Mouse (Mus musculus): ENCODE results near the gene Adamts3.
A peak's percentile ranks its signal among the peaks of the same experiment; 100 is the strongest.

Adamts3 gene

DNA sequence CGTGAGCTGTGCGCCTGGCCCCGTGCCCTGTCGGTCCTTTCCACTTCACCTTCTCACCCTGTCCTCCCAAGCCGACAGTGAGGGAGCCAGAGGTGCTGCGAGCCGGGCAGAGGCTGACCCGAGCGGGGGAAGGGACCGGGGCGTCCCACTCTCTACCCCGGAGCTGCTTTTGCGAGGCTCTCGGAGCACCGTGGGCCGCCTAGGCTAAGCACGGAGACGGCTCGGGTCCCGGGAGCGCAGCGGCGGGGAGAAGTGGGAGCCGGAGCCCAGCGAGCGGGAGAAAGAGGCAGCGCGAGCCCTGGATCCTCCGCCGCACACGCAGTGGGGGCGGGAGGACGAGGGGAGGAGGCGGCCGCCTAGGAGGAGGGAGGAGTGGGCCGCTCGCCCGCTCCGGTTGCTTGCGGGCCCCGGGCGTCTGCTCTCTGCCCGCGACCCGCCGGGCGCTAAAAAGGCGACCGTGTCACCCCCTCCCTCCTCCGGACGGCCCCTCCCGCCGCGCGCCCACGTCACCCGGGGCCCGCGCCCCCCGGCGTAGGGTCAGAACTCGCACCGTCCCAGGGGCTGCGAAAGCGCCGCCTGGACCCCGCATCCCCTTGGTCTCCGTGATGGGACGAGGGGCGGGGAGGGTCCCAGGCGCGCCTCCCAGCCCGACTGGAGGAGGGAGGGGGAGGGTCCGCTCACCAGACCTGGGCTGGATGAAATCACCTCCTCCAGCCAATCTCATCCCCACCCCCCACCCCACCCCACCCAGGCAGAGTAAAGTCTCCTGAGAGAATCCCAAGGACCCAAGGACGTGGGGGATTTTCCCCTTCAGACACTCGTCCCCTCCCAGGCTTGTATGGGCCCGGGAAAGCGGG is at the start of gene Adamts3:
Gene Adamts3, minus strand, starts transcription at position 284 of the 857 bp plus-strand sequence.
- no peak for DNase-seq (ENCODE audit: low spot score in 2 of 2)

DNA sequence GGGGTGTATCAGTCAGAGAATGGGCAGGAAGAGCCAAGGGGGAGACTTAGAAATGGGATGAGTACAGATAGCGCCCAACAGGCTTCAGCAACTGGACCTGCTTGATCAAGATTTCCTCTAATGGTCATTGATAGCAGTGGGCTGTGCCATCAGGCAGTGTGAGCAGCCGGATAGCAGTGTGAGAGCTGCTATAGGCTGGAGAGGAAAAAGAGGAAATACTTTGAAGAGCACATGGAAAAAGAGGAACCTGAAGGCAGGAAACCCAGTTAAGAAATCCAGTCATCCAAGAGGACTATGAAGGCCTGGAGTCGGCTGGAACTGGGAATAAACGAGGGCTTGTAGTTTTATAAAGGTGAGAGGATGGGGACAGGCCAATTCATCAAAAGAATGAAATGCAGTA is 48.4 kb upstream of the Adamts3 start:
- no peak for DNase-seq (ENCODE audit: low spot score in 2 of 2)

DNA sequence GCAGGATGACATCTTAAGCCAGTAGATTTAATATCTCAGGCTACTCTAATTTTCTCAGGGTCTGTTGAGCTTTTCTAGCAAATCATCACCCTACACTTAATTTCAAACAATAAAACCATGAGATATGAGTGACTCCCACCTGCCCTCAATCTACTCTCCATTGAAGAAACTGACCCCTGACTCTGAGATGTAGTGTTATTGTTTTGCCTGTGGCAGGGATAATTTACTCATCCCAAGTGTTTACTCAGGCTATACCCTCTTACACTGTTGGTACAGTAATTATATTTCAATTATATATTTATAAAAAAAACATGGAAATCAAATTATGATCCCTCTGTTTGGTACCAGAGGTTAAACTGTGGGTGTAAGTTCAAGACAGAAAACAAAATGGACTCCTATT is 29.2 kb upstream of the Adamts3 start:
- DNase-seq (ENCODE audit: low spot score in 2 of 2) = no peak

DNA sequence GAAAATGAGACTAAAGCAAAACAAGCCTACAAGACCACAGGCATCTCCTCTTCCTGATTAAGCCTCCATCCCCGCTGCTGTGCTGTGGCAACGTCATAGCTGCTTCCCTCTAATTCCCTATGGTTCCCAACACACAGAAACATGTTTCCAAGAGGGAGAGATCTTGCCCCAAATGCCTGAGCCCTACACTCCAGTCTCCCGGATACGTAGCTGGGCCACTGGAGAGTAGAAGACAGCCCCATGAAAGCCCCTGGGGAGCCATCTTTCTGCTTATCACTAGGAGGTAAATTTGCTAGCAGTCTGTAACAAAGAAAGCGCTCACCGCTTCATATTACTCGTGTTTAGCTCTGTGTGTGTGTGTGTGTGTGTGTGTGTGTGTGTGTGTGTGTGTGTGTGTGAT is 28.8 kb upstream of the Adamts3 start:
- DNase-seq (ENCODE audit: low spot score in 2 of 2) = no peak

DNA sequence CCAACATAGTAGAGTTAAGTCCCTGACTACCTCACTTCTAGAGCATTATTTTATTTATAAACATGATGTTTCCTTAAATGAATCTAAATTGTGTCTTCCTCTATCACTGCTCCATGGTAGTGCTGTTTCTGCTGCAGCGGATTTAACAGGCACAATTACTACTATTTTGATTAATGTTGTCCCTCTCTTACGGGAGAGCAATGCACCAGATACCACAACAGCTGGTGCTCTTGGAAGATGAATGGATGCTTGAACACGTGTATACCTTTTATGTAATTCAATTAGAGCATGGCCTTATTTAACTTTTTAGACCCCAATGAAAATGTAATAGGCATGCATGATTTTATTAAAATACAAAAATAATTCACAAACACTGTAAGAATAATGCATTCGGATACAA is 28.4 kb upstream of the Adamts3 start:
- no peak for DNase-seq (ENCODE audit: low spot score in 2 of 2)

DNA sequence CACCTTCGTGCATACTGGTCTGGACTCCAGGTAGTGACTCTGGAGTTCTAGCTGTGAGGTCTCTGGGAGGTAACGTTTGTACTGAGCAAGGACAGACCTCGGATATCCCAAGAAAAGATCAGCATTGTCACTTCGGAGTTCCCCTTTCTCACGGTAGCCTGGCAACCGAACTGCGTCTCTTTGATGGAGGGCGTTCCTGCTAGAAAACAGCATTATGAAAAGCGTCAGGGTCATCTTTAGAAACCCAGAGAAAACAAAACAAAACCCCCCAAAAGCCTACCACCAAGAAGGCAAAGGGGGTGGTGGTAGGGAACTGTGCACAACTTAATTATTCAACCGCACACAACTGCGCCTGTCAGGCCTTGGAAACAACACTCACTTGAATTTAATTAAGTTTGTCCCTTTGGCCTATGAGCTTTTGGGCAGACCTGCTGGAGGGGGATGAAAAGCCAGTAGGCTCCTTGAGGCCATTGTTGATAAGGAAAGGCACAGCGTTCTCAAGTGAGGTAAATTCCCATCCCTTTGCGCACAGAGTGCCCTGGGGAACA is 23.8 kb upstream of the Adamts3 start:
- no peak for DNase-seq (ENCODE audit: low spot score in 2 of 2)

DNA sequence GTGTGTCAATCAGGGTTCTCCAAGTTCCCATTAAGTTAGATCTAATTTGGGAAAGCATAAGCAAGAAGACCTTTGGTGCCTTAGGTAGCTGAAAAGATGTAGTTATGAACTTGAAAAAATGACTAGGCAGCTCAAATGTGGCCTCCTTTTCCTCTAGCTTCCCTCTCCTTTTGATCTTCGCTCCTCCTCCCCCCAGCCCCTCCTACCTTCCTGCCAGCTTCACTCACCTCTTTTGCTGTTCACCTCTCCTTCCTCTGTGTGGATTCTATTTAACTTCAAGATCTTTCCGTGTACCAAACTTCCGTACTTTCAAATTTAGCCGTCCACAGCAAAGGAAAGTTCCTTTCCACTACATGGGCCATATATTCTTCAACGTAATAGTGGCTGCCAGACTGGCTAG is 17.9 kb upstream of the Adamts3 start:
- DNase-seq (ENCODE audit: low spot score in 2 of 2) = no peak

DNA sequence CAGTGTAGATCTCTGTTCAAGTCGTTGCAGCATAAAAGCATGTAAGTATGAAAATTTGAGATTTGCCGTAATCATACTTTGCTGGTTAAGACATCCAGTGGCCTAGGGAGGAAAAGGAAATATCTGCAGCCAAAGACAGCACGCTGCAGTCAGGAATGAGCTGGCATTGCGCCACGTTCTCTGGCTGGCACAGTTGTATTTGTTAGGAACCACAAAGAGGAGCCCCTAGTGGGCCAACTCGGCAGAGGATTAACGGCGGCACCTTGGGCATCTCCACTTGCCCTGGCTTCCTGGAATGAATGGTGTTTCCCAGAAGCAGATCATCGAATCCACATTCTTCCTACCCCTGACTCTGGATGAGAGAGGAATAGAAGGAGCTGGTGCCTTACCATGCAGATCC is 14.4 kb upstream of the Adamts3 start:
- DNase-seq (ENCODE audit: low spot score in 2 of 2) = no peak

DNA sequence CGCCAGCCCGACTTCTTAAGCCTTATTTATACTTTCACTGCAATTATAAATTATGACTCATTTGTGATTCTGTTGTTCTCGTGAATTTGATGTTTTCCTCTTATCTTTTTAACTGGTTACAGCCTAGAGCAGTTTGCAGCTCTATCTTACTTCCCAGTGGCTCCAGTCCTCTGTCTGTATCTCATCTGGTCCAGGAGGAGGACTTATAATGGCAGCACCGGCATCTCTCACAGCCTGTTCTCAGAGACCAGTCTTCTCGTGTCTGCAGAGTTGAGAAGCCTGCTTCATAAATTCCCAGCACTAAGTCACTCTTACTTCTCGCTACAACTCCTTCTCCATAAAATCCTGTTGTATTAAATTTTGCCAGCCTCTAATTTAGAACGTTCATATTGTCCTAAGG is 12.4 kb upstream of the Adamts3 start:
- no peak for DNase-seq (ENCODE audit: low spot score in 2 of 2)

DNA sequence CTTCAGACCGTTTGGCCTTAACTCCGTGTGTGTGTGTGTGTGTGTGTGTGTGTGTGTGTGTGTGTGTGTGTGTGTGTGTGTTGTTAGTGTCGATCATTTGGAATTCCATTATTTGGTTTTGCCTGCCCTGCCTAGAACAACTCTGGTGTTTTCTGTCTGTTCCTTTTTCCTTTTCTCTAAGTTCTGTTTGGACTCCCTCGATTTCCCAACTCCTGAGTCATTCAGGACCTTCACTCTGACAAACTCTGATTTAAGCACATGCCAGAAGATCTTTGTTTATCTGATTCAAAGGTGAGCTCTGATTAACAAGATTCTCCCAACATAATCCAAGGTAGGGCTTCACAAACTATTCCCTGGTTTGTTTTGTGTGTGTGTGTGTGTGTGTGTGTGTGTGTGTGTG is 1.9 kb upstream of the Adamts3 start:
- no peak for DNase-seq (ENCODE audit: low spot score in 2 of 2)

DNA sequence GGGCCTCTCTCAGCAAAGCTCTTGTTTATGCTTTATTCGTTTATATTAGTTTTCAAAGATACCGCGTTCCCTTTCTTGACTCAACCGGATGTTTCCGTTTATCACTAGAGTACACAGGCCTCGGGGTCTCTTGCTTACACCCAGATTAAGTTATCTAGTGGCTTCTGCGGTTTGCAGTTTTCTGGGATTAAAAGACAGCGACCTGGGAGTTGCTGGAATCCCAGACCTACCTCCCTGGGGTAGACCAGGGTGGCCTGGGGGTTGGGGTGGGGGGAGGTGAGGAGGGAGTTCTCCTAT is 722 bp upstream of the Adamts3 start:
- DNase-seq (ENCODE audit: low spot score in 2 of 2) = no peak

DNA sequence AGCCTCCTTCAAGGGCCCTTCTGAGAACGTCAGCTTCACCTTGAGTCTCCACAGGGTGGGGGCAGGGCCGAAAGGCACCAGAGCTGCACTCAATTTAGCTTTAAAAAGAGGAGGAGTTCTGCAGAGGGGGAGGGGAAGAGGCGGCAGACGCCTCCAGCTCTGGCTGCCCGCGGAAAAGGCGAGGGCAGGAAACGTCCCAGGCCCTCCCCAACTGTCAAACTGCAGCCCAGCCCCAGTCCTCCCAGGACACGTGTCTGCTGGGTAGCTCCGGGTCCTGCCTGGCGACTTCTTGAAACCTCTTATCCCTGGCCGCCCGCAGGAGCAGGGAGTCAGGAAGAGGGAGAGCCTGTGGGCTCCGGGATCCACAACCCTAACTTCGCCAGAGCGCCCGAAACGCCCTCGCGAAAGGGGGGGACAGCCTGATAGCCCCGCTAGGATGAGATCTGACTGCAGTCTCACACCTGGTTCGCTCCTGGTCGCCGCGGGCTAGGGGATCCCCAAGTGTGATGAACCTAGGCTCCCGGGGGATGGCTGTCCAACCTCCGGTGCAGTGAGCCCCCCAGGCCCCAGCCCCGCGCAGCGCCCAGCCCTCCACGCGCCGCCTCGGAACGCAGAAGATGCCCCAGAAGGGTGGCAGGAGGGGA is 921 bp downstream of the Adamts3 start:
- DNase-seq (ENCODE audit: low spot score in 2 of 2) = peak; percentile 4 to 8

DNA sequence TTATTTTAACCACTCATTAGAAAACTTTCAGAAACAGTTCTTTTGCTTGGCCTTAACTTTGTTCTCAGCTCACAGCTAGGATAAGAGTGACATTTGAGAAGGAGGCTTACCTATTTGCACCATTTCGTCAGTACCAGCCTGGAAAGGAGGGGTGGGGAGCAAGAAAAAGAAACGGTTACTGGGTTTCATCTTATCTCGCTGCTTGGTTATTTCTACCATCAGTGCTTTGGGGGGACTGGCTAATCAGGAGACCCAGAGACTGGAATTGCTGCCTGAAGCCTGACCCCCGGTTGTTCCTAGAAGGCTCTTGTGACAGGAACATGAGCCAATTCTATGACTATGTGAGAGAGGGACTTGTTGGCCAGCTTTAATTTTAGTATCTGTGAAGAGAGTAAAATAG is 1.7 kb downstream of the Adamts3 start:
- DNase-seq (ENCODE audit: low spot score in 2 of 2) = no peak

DNA sequence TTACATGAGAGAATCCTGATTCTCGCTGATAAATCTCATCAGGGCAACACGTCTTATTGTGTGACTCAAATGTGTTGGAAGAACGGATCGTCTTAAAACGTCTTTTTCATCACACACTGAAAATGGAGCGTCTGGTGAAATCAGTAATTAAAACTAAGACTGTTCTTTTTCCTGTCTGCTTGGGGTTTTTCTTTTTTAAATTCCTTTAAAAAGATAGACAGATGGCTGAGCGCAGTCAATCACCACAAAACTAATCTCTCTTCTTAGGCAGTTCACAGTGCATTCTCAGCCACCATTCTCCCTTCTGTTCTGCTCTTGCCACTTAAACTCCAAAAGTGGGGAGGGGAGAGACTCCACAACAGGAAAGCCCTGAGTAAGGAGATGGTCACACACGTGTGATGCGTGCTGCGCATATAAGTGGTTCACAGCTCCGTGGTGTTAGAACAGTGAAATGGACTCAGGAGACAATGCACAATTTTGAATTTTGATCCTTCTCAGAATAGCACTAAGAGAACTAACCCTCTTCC is 4.2 kb downstream of the Adamts3 start:
- no peak for DNase-seq (ENCODE audit: low spot score in 2 of 2)

DNA sequence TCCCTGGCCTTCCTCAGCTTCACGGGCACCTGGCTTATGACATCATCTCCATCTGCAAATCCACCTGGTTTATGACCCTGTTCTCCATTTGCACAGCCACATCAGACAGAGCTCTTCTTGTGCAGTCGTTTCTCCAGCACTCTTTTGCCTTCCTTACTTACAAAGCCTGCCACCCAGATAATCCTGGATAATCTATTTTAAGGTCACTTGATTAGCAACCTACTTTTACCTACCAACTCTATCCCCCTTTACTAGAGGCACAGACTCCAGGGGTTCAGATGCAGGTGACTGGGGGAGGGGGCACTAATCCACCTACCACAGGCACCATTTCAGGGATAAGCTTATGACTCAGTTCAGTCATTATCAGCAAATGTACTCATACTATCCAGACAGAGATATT is 10.5 kb downstream of the Adamts3 start:
- DNase-seq (ENCODE audit: low spot score in 2 of 2) = no peak

DNA sequence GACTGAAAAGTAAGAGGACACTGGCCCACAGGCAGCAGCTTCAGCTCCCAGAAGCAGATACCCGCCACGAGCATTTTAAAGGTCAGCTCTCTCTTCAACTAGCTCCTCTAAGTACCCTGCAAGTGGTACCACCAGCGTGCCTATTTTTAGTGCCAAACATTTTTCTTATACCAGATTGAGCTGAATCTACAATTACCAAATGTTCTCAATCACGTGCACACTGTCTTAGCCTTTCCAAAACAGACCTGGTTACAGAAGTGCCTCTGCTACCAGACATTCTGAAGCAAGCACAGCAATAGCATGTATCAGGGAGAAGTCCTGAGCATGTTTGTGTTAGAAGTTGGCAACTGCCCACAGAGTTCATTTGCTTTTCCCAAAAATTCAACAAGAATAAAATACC is 23.5 kb downstream of the Adamts3 start:
- DNase-seq (ENCODE audit: low spot score in 2 of 2) = no peak

DNA sequence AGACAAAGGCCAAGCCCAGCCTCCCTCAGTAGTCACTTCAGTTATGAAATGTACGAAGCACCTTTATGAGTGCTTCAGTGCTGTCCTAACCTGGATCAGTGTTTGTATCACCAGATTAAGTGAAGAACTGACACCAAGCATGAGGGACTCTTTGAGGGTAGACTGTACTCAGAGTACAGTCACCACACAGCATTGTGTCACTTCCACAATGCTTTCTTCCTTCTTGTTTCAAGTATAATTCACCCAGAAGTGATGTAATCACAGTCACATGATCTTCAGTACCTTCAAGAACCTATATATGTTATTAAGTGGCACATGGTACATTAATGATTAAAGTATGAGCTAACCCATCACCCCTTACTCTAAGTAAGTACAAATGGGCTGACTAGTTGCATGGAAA is 24.3 kb downstream of the Adamts3 start:
- DNase-seq (ENCODE audit: low spot score in 2 of 2) = no peak

DNA sequence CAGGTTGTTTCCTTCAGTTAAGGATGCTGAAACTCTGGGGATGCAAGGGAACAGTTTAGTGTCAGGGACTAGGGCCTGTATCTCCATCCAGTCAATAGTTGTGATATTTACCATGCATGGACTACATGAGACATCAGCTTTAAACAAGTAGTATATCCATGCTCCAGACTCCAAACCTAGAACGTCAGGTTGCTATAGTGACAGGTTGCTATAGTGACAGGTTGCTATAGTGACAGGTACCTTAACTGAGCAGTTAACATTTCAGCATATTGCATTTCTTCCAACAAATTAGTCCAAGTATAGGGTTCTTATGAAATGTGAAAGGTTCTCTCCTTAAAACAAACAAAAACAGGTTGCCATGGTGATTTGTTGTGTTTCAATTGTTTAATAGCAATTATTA is 36.6 kb downstream of the Adamts3 start:
- no peak for DNase-seq (ENCODE audit: low spot score in 2 of 2)

DNA sequence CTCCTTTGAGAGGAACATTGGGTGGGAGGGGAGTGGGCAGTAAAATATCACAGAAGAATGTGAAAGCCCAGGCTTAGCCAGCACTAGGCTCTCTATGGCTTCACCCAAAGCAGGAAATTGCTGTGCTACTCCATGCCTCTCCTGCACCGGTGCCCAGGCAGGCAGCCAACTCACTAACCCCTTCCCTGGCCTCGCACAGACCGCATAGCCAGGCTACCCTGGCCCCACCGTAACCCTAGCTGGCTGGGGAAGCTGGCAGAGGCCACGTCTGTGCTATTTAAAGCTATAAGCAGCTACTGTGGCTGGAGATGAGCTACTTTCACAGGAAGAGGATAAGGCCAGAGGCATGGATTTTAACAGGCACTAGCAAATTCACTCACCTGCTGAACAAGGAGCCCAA is 38.8 kb downstream of the Adamts3 start:
- no peak for DNase-seq (ENCODE audit: low spot score in 2 of 2)

DNA sequence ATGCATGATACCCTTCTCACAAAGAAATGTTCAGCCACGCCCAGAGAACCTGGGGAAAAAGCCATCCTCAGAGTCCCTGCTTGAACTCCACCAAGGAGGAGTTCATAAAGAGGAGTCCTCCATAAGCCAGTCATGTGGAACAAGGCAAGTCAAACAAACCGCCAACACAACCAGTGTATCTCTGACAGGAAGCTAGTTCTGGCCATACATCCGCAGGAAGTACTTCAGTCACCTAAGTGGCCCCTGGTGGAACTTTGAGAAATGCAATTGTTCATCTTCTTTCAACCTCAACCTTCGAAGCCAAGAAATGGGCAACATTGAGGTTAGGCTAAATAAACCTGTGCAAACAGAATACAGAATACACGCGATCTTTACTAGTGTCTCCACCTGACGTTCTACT is 39.7 kb downstream of the Adamts3 start:
- DNase-seq (ENCODE audit: low spot score in 2 of 2) = no peak

DNA sequence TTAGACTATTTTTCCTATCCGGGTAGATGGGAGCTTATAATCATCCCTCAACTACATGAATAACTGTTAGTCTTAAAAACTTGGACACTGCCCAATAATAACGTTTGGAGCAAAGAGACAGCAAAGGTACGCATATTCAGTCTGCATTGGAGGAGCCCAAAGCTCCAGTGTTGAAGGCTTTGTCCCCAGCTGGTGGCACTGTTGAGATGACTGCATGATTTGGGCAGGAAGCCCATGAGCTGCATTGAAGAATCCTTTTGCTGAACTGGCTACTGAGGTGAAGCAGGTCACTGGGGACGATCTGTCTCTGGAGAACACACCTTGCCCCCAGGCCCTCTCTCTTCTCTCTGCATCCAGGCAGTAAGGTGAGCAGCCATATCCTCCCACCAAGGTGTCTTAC is 43.5 kb downstream of the Adamts3 start:
- DNase-seq (ENCODE audit: low spot score in 2 of 2) = no peak

DNA sequence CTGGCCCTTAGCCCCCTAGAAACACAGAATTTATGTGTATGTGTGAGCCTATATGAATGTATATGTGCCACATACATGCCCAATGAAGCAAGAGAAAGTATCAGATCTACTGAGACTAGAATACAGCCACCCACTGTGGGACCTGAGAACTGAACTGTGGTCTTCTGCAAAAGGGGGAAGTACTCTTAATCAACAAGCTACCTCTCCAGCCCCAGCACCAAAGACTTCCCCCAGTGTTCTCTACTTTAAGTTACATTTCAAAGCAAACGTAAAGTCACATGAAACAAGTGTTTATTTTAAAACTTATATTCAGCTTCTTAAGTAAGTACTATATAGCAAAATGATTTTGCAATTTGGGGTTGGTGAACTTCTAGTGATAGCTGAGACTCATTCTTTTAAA is 62.0 kb downstream of the Adamts3 start:
- no peak for DNase-seq (ENCODE audit: low spot score in 2 of 2)

DNA sequence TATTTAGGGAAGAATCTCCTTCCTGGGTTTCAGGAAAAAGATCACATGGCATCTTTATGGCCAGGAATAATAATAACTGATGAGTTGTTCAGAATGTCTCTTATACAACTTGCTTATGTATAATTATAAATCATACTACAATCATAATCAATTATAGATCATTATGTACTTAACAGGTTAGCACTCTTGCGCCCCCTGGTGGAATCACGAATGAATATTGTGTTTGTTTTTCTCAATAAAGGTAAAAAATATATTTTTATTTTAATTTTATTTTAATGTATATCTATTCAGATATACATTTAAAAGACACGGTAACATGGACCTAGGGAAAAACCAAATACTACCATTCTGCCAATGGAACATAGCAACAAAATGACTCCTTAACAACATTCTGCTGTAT is 63.6 kb downstream of the Adamts3 start:
- DNase-seq (ENCODE audit: low spot score in 2 of 2) = no peak
